ENCODE assay signal across 19 mouse cellular contexts in genomic region chr8:106941806-106942205, GRCm38 (mm10). TPM values are rescaled to one million over a fixed set of nuclear protein-coding genes. Genes with fewer than 3 reads are reported as not detected.
DNase-seq lines count a peak whose midpoint lies in the region; ATAC-seq and TF ChIP-seq lines count a peak whose summit lies in the region.
"Had no signal": no experiment of that assay in that cellular context is flagged by ENCODE, and none has a peak within 500 bp of the region (broad histone marks: within the 10 kb centered on the region; RNA-seq: fewer than 3 reads in every experiment).

No protein-coding gene starts in this region.

- WGBS in liver, adult 2 months, result 56% methylated on average over 3 of the region's 3 CpGs
- WGBS in liver, embryonic 11.5 days, result 96% methylated on average over 3 of the region's 3 CpGs

- no peaks in the 10 kb centered on the region for H3K36me3 ChIP-seq in liver, adult 2 months (ENCODE audit: control insufficient read depth, insufficient read depth, low read length)
- no peaks in the 10 kb centered on the region for H3K36me3 ChIP-seq in liver, embryonic 11.5 days (ENCODE audit: control insufficient read depth, insufficient read depth, low read length)
- H3K36me3 ChIP-seq: embryonic facial prominence, embryonic 13.5 days; heart, embryonic 15.5 days; hindbrain, embryonic 15.5 days had no signal

- TF ChIP-seq CTCF in gastrocnemius, adult 2 months (IDR thresholded peaks at IDR 0.05), result no peak
- no peak for TF ChIP-seq CTCF in liver, adult 2 months (IDR thresholded peaks at IDR 0.05; ENCODE audit: low read depth, low read length)

- no peak overlapping the region for H3K4me3 ChIP-seq in gastrocnemius, adult 2 months
- no peak overlapping the region for H3K4me3 ChIP-seq in liver, adult 2 months (ENCODE audit: insufficient read depth, low read depth, low read length)
- H3K4me3 ChIP-seq in liver, embryonic 11.5 days (ENCODE audit: low read depth, low read length), result no peak overlapping the region
- H3K4me3 ChIP-seq: embryonic facial prominence, embryonic 13.5 days; forebrain, embryonic 13.5 days; heart, embryonic 10.5 days; heart, embryonic 15.5 days; hindbrain, embryonic 15.5 days had no signal

- TF ChIP-seq POLR2A in liver, adult 2 months (IDR thresholded peaks at IDR 0.05; ENCODE audit: extremely low read depth, insufficient read depth, low read length), result no peak

- H3K27ac ChIP-seq in gastrocnemius, adult 2 months, result peak overlapping the region; percentile 56
- H3K27ac ChIP-seq in liver, adult 2 months (replicated peaks; ENCODE audit: insufficient read depth, low read depth, low read length), result no peak overlapping the region
- H3K27ac ChIP-seq in liver, embryonic 11.5 days (ENCODE audit: low read depth, low read length), result no peak overlapping the region
- H3K27ac ChIP-seq: embryonic facial prominence, embryonic 13.5 days; forebrain, embryonic 13.5 days; heart, embryonic 10.5 days; heart, embryonic 15.5 days; hindbrain, embryonic 15.5 days had no signal

- peaks cover 3% of the 10 kb centered on the region for H3K4me1 ChIP-seq in liver, adult 2 months (ENCODE audit: control insufficient read depth, insufficient read depth, low read length)
- peaks cover 8% of the 10 kb centered on the region for H3K4me1 ChIP-seq in liver, embryonic 11.5 days (replicated peaks; ENCODE audit: control insufficient read depth, insufficient read depth, low read length)

- H3K9me3 ChIP-seq in liver, embryonic 11.5 days (ENCODE audit: control insufficient read depth, low read length), result no peaks in the 10 kb centered on the region
- H3K9me3 ChIP-seq: embryonic facial prominence, embryonic 13.5 days; forebrain, embryonic 13.5 days; heart, embryonic 10.5 days; heart, embryonic 15.5 days; hindbrain, embryonic 15.5 days had no signal

- H3K9ac ChIP-seq in liver, adult 2 months (ENCODE audit: low read depth, low read length), result no peak overlapping the region
- no peak overlapping the region for H3K9ac ChIP-seq in liver, embryonic 11.5 days (ENCODE audit: low read depth, low read length)
- H3K9ac ChIP-seq: embryonic facial prominence, embryonic 13.5 days; forebrain, embryonic 13.5 days; forebrain, postnatal 0 days; heart, embryonic 15.5 days; hindbrain, embryonic 15.5 days had no signal

- H3K79me2 ChIP-seq in liver, adult 2 months (ENCODE audit: control insufficient read depth, insufficient read depth, low read length), result peaks cover 26% of the 10 kb centered on the region; the same call in 1 of the 2 replicates

- no peak for DNase-seq in gastrocnemius, adult 2 months
- no peak for DNase-seq in gastrocnemius, adult 8-10 months (ENCODE audit: low spot score in 2 of 2)
- DNase-seq in liver, adult 2 months (ENCODE audit: extremely low read depth, low read depth, low spot score), result peak; percentile 73
- no peak for DNase-seq in liver, embryonic 11.5 days (ENCODE audit: low spot score)
- DNase-seq in fat pad, adult 2 months (ENCODE audit: extremely low read depth, low read depth, low spot score), result peak; percentile 71
- no peak for DNase-seq in lung, postnatal 4 days
- DNase-seq: adrenal gland, postnatal 25 days; cerebellum, adult 18-20 months; cerebellum, adult 9-11 months; cerebellum, postnatal 36 days; forebrain, postnatal 0 days; gastrocnemius, postnatal 10 days; heart, postnatal 14 days had no signal

- no peaks in the 10 kb centered on the region for H3K27me3 ChIP-seq in liver, adult 2 months (ENCODE audit: control insufficient read depth, insufficient read depth, low read length)
- peaks cover 5% of the 10 kb centered on the region; the same call in 1 of the 2 replicates for H3K27me3 ChIP-seq in liver, embryonic 11.5 days (replicated peaks; ENCODE audit: control insufficient read depth, insufficient read depth, low read length)
- H3K27me3 ChIP-seq: embryonic facial prominence, embryonic 13.5 days; heart, embryonic 15.5 days; hindbrain, embryonic 15.5 days had no signal

- no peak for ATAC-seq in liver, embryonic 11.5 days (replicated peaks; ENCODE audit: low FRiP score)
- ATAC-seq: forebrain, embryonic 13.5 days; forebrain, postnatal 0 days; intestine, embryonic 16.5 days had no signal

- H3K4me2 ChIP-seq in liver, embryonic 11.5 days, result no peak overlapping the region
- H3K4me2 ChIP-seq: embryonic facial prominence, embryonic 13.5 days; forebrain, embryonic 13.5 days; heart, embryonic 15.5 days; hindbrain, embryonic 15.5 days had no signal

- intact Hi-C loops in gastrocnemius, adult 2 months (cut with DNase I), result no loop called here

RNA-seq across cellular contexts. Expression of gene Sntb2, which starts 6.3 kb away (rescaled TPM):
- total RNA-seq in gastrocnemius, adult 2 months (2021), result 1 to 10 TPM; 3.5 to 5.1 TPM
- 1 to 10 TPM; 2.4 to 3.9 (median 3.7) TPM for total RNA-seq in gastrocnemius, adult 8-10 months (2022)
- 3.0 and 4.9 TPM in 2 replicates for total RNA-seq in liver, adult 2 months (2014; rRNA removed)
- polyA plus RNA-seq in liver, adult 2 months (2012; rRNA removed), result 1.6 TPM in 2 replicates
- polyA plus RNA-seq in liver, embryonic 11.5 days (2014; fragmentation: Nextera tagmentation; extraction: Ambion mirVana), result 4.2 and 4.9 TPM in 2 replicates

RNA-seq across cellular contexts. Expression of gene Utp4, which starts 48.4 kb away (rescaled TPM):
- total RNA-seq in gastrocnemius, adult 2 months (2021), result 10 to 100 TPM; 20.1 to 24.0 TPM
- total RNA-seq in gastrocnemius, adult 8-10 months (2022), result 10 to 100 TPM; 21.7 to 26.7 (median 25.3) TPM
- 8.0 and 9.3 TPM in 2 replicates for total RNA-seq in liver, adult 2 months (2014; rRNA removed)
- 11.8 and 14.9 TPM in 2 replicates for polyA plus RNA-seq in liver, adult 2 months (2012; rRNA removed)
- polyA plus RNA-seq in liver, embryonic 11.5 days (2014; fragmentation: Nextera tagmentation; extraction: Ambion mirVana), result 111 and 120 TPM in 2 replicates

Comparison
In these comparisons a context has a peak if more than half of its experiments do, and no peak if none do; other contexts are left out.
1. DNase-seq: peak in liver, adult 2 months (single experiment) and fat pad, adult 2 months (single experiment); none in gastrocnemius, adult 2 months (single experiment), gastrocnemius, adult 8-10 months (0 of 2), liver, embryonic 11.5 days (single experiment) and lung, postnatal 4 days (0 of 2).